Mouse (Mus musculus) frontal cortex, adult 2 months (tissue): ENCODE data around the gene Slc7a15. TPM values are rescaled to one million over a fixed set of nuclear protein-coding genes. Genes with fewer than 3 reads are reported as not detected.

Experiments used
- DNase-seq, 2 experiments: peaks; one replicate each; pipeline ENCODE4 v3.0.0; 2022; ENCODE audit warnings: low spot score in 1 of 2; ENCODE audit errors: extremely low spot score in 1 of 2
- polyA plus RNA-seq: library from polyadenylated mRNA; depleted of rRNA; stranded (reverse); fragments of >200 nt; gene quantifications from 2 replicates; pipeline ENCODE4 v1.2.3, GENCODE M21; 2012; rRNA removed

Slc7a15 gene
- polyA plus RNA-seq, 1 experiment, result not detected

DNA sequence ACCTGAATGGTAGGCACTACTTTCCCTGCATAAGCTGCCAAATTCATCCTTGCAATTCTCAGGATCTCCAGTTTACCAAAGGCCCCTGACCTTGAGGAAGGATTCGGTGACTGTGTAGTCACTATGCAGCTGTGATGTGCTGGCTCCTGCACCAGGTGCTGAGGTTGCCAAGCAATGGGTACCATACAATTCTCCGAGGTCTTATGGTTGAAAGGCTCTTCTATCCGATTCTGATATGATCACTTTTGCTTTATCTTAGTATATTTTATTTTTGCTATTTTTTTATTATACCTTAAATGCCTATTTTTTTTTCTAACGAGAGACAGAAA, 110.2 kb downstream of the Slc7a15 start:
- DNase-seq, result no peak

DNA sequence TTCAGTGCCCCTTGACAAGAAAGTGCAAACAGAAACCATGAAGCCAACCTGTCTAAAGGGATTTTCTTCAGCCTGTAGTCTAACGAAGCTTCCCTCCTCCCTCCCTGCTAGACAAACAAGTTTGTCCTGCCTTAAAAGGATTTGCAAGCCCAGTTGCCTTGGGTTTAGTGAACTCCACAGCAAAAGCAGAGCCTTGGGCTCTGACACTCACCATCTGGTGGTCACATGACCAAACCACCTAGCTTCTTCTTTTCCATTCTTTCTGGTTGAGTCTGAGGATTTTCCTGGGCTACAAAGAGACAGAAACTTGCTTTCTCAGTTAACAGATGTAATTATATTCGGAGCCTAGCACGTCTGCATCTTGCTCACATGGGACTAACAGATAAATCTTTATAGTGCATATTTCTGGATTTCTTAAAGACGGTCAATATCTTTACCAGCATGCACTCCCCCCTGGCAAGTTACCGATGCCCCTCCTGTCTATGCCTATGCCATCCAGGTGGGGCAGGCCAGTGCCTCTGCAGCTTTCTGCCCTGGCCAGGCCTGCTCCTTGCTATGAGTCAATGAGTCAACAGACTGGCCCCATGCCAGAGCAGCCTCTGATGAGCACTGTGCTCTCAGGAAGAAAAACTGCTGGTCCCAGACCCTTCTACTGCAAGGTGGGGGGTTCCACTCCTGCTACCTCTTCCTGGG, 110.8 kb downstream of the Slc7a15 start:
- DNase-seq, result no peak

DNA sequence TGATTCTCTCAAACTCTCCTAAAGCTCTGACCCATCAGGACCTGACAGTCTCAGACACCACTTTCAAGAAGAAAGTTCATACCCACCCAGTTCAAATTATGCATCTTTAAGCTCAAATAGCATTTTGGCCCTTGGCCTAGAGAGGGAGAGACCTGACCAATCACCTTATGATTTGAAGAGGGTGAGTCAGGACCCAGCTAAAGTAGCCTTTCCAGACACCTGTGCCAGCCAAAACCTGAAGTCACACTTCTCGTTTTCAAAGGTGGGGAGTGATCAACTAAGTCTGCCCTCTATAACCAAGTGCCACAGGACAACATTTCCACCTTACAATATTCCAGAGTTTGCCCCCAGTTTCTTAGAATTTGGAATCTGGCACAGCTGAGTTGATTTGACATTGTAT, 111.6 kb downstream of the Slc7a15 start:
- DNase-seq, result no peak

DNA sequence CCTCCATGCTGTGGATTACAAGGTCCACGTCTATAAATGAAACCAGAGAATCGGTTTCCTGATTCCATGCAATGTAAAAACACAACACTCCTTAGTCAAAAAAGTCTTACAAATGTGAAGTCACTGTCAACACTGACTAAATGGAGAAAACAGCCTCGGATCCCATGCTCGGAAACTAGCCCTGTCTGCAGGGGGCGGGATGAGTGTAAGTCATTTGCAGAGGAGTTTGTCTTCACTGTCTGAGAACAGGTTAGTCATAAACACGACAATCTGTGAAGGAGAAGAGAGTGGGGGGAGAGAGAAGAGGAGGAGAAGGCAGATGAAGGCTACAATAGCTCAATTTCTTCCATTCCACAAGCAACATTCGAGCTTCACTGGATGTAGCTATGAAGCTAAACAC, 113.6 kb downstream of the Slc7a15 start:
- no peak for DNase-seq

DNA sequence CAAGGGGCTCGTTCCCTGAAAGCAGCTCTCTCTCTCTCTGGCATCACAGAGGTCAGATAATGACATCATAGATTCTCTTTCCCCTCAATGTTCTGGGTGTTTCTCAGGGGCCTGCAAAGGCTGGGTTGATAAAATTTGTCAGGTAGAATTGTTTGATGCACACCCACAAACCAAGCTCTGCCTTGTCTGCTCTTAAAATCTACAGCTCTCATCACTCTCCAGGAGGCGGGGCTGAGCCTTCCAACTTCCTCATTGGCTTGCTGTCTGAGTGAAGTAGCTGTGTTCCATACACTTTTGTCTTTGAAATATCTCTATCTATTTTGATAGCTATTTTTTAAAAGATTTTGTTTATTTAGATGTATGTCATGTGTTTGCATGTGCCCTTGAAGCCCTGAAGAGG, 116.7 kb downstream of the Slc7a15 start:
- DNase-seq, result no peak

Other genes starting within 250 kb of the Slc7a15 start
- gene Rhob, start 99.1 kb downstream of the Slc7a15 start, polyA plus RNA-seq, result 285 and 316 TPM in 2 replicates
- 81.4 and 89.6 TPM in 2 replicates for gene Pum2, start 75.1 kb upstream of the Slc7a15 start, polyA plus RNA-seq
- gene Sdc1, start 172.3 kb upstream of the Slc7a15 start, polyA plus RNA-seq, result 4.5 and 4.7 TPM in 2 replicates